Mouse (Mus musculus) CD4-positive, CD25-positive, alpha-beta regulatory T cell, adult 2 months (primary cell): Measurements from ENCODE around the gene Rps3a1.

ENCODE experiments used
- DNase-seq: peaks from one replicate; pipeline ENCODE4 v3.0.0-alpha.2; 2012; ENCODE audit warnings: low read depth, low spot score

Gene Rps3a1

GRCm38 (mm10) chr3:86142263-86142933 is at the start of gene Rps3a1:
Gene Rps3a1, minus strand, starts transcription at chr3:86142702.
- DNase-seq: peak; percentile 99

GRCm38 (mm10) chr3:86187736-86188389 is 45.4 kb upstream of the Rps3a1 start:
- no peak for DNase-seq

GRCm38 (mm10) chr3:86184546-86184945 is 42.0 kb upstream of the Rps3a1 start:
- DNase-seq: no peak

GRCm38 (mm10) chr3:86181107-86181506 is 38.6 kb upstream of the Rps3a1 start:
- DNase-seq: no peak

- DNase-seq: no peak
These were observed 37.2 kb upstream of the Rps3a1 start for GRCm38 (mm10) chr3:86179714-86180113.

- DNase-seq: no peak
These were observed 26.4 kb upstream of the Rps3a1 start for GRCm38 (mm10) chr3:86168841-86169425.

GRCm38 (mm10) chr3:86149521-86149920 is 7.0 kb upstream of the Rps3a1 start:
- DNase-seq: no peak

GRCm38 (mm10) chr3:86149063-86149462 is 6.6 kb upstream of the Rps3a1 start:
- DNase-seq: no peak

- peak; percentile 13 for DNase-seq
These were observed 841 bp upstream of the Rps3a1 start for GRCm38 (mm10) chr3:86143343-86143742.

- DNase-seq: no peak
These were observed 424 bp upstream of the Rps3a1 start for GRCm38 (mm10) chr3:86142934-86143317.

GRCm38 (mm10) chr3:86141886-86142262 is 628 bp downstream of the Rps3a1 start:
- DNase-seq: no peak

- peak; percentile 10 for DNase-seq
These were observed 1.1 kb downstream of the Rps3a1 start for GRCm38 (mm10) chr3:86141366-86141765.

- no peak for DNase-seq
These were observed 2.8 kb downstream of the Rps3a1 start for GRCm38 (mm10) chr3:86139660-86140059.

- DNase-seq: no peak
These were observed 5.4 kb downstream of the Rps3a1 start for GRCm38 (mm10) chr3:86136936-86137574.

GRCm38 (mm10) chr3:86135886-86136563 is 6.5 kb downstream of the Rps3a1 start:
- no peak for DNase-seq

- DNase-seq: no peak
These were observed 7.4 kb downstream of the Rps3a1 start for GRCm38 (mm10) chr3:86134939-86135638.

- DNase-seq: peak; percentile 73
These were observed 12.7 kb downstream of the Rps3a1 start for GRCm38 (mm10) chr3:86129757-86130156.

GRCm38 (mm10) chr3:86123251-86123746 is 19.2 kb downstream of the Rps3a1 start:
- no peak for DNase-seq

GRCm38 (mm10) chr3:86122156-86122555 is 20.3 kb downstream of the Rps3a1 start:
- DNase-seq: peak; percentile 15

- DNase-seq: no peak
These were observed 23.1 kb downstream of the Rps3a1 start for GRCm38 (mm10) chr3:86119237-86119932.
